Mouse (Mus musculus) CH12.LX (cell line): Measurements from ENCODE around the gene Trim15. TPM values are rescaled to one million over a fixed set of nuclear protein-coding genes. Genes with fewer than 3 reads are reported as not detected.
"Not testable (repeated sequence)": the region's sequence is repeated elsewhere in the genome, so short reads cannot be mapped to it uniquely, and the experiment has no call there.

Source experiments
- DNase-seq: peaks from one replicate; pipeline ENCODE4 v3.0.0-alpha.2; 2013; ENCODE audit errors: extremely low read depth
- H3K27ac ChIP-seq: 2 replicates; pipeline ENCODE4 v1.5.1; 2012; ENCODE audit warnings: low read depth, mild to moderate bottlenecking, control low read depth, moderate library complexity; ENCODE audit not compliant: insufficient read depth
- H3K27me3 ChIP-seq: replicated peaks from 2 replicates; pipeline ENCODE3; 2012; ENCODE audit warnings: inconsistent platforms
- H3K36me3 ChIP-seq, 2 experiments: replicated peaks in 1 of 2; 2 replicates each; pipeline versions ENCODE3 to v1.6.1; 2012; ENCODE audit warnings: inconsistent platforms in 1 of 2, low read length in 1 of 2, mild to moderate bottlenecking in 1 of 2, mixed read lengths in 1 of 2, moderate library complexity in 1 of 2; ENCODE audit not compliant: control insufficient read depth in 1 of 2, insufficient read depth in 1 of 2
- H3K4me1 ChIP-seq, 2 experiments: 2 replicates each; pipeline ENCODE4 v1.6.1; 2012; ENCODE audit warnings: inconsistent platforms in 1 of 2, moderate library complexity in 1 of 2; ENCODE audit not compliant: insufficient read depth in 2 of 2, control insufficient read depth in 1 of 2
- H3K4me2 ChIP-seq: 2 replicates; pipeline ENCODE4 v1.6.1; 2012; ENCODE audit warnings: low read depth, mild to moderate bottlenecking, control low read depth; ENCODE audit not compliant: poor library complexity, insufficient read depth, severe bottlenecking
- H3K4me3 ChIP-seq, 3 experiments: fragments of 150-350 bp in 1 of 3; sonication (generic) in 1 of 3; replicated peaks in 1 of 3; 2 replicates each; pipeline versions ENCODE3 to v1.5.1; 2011 to 2012; ENCODE audit warnings: low read depth in 2 of 3, low read length in 2 of 3, mild to moderate bottlenecking in 2 of 3, moderate library complexity in 2 of 3, control low read depth in 1 of 3, improper control_type of control experiment in 1 of 3, inconsistent platforms in 1 of 3, mixed read lengths in 1 of 3; ENCODE audit not compliant: poor library complexity in 1 of 3
- H3K79me2 ChIP-seq: replicated peaks from 2 replicates; pipeline ENCODE4 v1.6.1; 2012; ENCODE audit warnings: mild to moderate bottlenecking, moderate library complexity; ENCODE audit not compliant: control insufficient read depth, poor library complexity, insufficient read depth, severe bottlenecking; ENCODE audit errors: extremely low read depth
- H3K9ac ChIP-seq: 2 replicates; pipeline ENCODE4 v1.6.1; 2012; ENCODE audit warnings: low read depth, mild to moderate bottlenecking, control low read depth, moderate library complexity; ENCODE audit not compliant: insufficient read depth
- H3K9me3 ChIP-seq: replicated peaks from 2 replicates; pipeline ENCODE3; 2012; ENCODE audit warnings: low read length, inconsistent platforms, mixed read lengths
- CHD1 ChIP-seq: IDR thresholded peaks from 2 replicates; pipeline ENCODE4 v1.6.1; 2012; ENCODE audit warnings: low read depth, low read length, improper control_type of control experiment, inconsistent platforms
- CTCF ChIP-seq, 2 experiments: IDR thresholded peaks in 1 of 2; conservative IDR thresholded peaks in 1 of 2; 2 replicates each; pipeline ENCODE4 v1.5.1; 2011 to 2012; ENCODE audit warnings: low read depth in 2 of 2, low read length in 2 of 2, improper control_type of control experiment in 1 of 2, inconsistent platforms in 1 of 2, mild to moderate bottlenecking in 1 of 2, moderate library complexity in 1 of 2
- ETS1 ChIP-seq: conservative IDR thresholded peaks from 2 replicates; pipeline ENCODE4 v1.6.1; 2012; ENCODE audit warnings: low read depth, mild to moderate bottlenecking, inconsistent platforms, low read length, improper control_type of control experiment, moderate library complexity
- GABPA ChIP-seq: IDR thresholded peaks from 2 replicates; pipeline ENCODE4 v1.6.1; 2012; ENCODE audit warnings: low read depth, low read length, improper control_type of control experiment, inconsistent platforms; ENCODE audit not compliant: insufficient replicate concordance
- HCFC1 ChIP-seq: IDR thresholded peaks from 2 replicates; pipeline ENCODE4 v1.6.1; 2012; ENCODE audit warnings: low read depth, mild to moderate bottlenecking, inconsistent platforms, low read length, improper control_type of control experiment
- JUN ChIP-seq: IDR thresholded peaks from 2 replicates; pipeline ENCODE4 v1.6.1; 2011; ENCODE audit warnings: low read depth, mild to moderate bottlenecking, low read length, improper control_type of control experiment, moderate library complexity; ENCODE audit not compliant: insufficient read depth
- KAT2A ChIP-seq: IDR thresholded peaks from 2 replicates; pipeline ENCODE4 v1.6.1; 2012; ENCODE audit warnings: low read length, improper control_type of control experiment, inconsistent platforms; ENCODE audit not compliant: insufficient replicate concordance
- MAFK ChIP-seq: IDR thresholded peaks from 2 replicates; pipeline ENCODE4 v1.6.1; 2011; ENCODE audit warnings: low read length, improper control_type of control experiment; ENCODE audit not compliant: insufficient replicate concordance
- NRF1 ChIP-seq: IDR thresholded peaks from 2 replicates; pipeline ENCODE4 v1.6.1; 2014; ENCODE audit warnings: low read depth, mild to moderate bottlenecking, inconsistent platforms, low read length, improper control_type of control experiment, moderate library complexity
- POLR2A ChIP-seq: IDR thresholded peaks from 2 replicates; pipeline ENCODE4 v1.6.1; 2011; ENCODE audit warnings: low read depth, mild to moderate bottlenecking, improper control_type of control experiment, low read length
- POLR2AphosphoS2 ChIP-seq: IDR thresholded peaks from 2 replicates; pipeline ENCODE4 v1.6.1; 2011; ENCODE audit warnings: low read depth, low read length, improper control_type of control experiment
- SIN3A ChIP-seq: IDR thresholded peaks from 2 replicates; pipeline ENCODE4 v1.6.1; 2012; ENCODE audit warnings: low read length, improper control_type of control experiment, inconsistent platforms
- SMC3 ChIP-seq: IDR thresholded peaks from 2 replicates; pipeline ENCODE4 v1.6.1; 2011; ENCODE audit warnings: low read depth, low read length, improper control_type of control experiment
- TBP ChIP-seq: conservative IDR thresholded peaks from 2 replicates; pipeline ENCODE4 v1.6.1; 2011; ENCODE audit warnings: low read depth, low read length, improper control_type of control experiment
- TCF12 ChIP-seq: IDR thresholded peaks from 2 replicates; pipeline ENCODE4 v1.6.1; 2014; ENCODE audit warnings: low read depth, mild to moderate bottlenecking, inconsistent platforms, low read length, improper control_type of control experiment
- USF2 ChIP-seq: conservative IDR thresholded peaks from 2 replicates; pipeline ENCODE4 v1.6.1; 2011; ENCODE audit warnings: low read depth, low read length, improper control_type of control experiment
- ZC3H11A ChIP-seq: IDR thresholded peaks from 2 replicates; pipeline ENCODE4 v1.6.1; 2012; ENCODE audit warnings: low read depth, mild to moderate bottlenecking, inconsistent platforms, low read length, improper control_type of control experiment
- ZKSCAN1 ChIP-seq: IDR thresholded peaks from 2 replicates; pipeline ENCODE4 v1.6.1; 2012; ENCODE audit warnings: low read depth, inconsistent platforms, low read length, improper control_type of control experiment, borderline replicate concordance
- ZNF384 ChIP-seq: IDR thresholded peaks from 2 replicates; pipeline ENCODE4 v1.6.1; 2012; ENCODE audit warnings: low read depth, low read length, improper control_type of control experiment, inconsistent platforms
- dilution Hi-C: fragments of 300-500 bp; cut with MboI; formaldehyde crosslinking; loops from 2 replicates; pipeline ENCODE4 v1.14.3; 2020; ENCODE audit warnings: low sequenced_read_pairs; ENCODE audit not compliant: extremely low pct_unique_long_range_greater_than_20kb, extremely low pct_ligation_motif_present
- in situ Hi-C: fragments of 300-500 bp; cut with MboI; formaldehyde crosslinking; loops from 3 replicates; pipeline ENCODE4 v1.14.3; 2019; ENCODE audit warnings: low sequenced_read_pairs, low pct_ligation_motif_present, low pct_unique_long_range_greater_than_20kb, mixed read lengths
- polyA plus RNA-seq: library from polyadenylated mRNA; unstranded; fragments of >175 nt; gene quantifications from 2 replicates; pipeline ENCODE4 v1.2.1, GENCODE M21; 2012; ENCODE audit warnings: low read depth; ENCODE audit not compliant: insufficient read length
- total RNA-seq, 2 experiments: library from RNA; depleted of rRNA; stranded (reverse); fragments of 300-350 nt in 1 of 2; fragments of >200 nt in 1 of 2; gene quantifications; 2 replicates each; pipeline ENCODE4 v1.2.3; 2012 to 2014

Trim15 gene
- total and polyA plus RNA-seq, 3 experiments: not detected

DNA sequence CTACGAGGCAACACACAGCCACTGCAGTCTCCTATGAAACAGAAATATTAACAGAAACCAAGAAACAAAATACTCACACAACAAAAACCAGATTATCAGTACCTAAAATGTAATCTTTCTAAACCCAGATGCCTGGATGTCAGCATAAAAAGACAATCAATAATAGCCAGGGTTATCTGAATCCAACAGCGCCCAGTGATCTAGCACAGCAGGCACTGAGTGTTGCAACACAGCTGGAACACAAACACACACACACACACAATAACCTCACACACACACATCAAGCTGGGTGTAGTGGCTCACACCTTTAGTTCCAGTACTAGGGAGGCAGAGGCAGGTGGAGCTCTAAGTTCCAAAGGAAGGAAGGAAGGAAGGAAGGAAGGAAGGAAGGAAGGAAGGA lies 38.5 kb downstream of the Trim15 start:
- no peaks in the 10 kb centered on the region for H3K79me2 ChIP-seq
- no peak overlapping the region for H3K4me3 ChIP-seq
- in situ Hi-C loops (no loop called here), dilution Hi-C loops (no loop called here)
- no peaks in the 10 kb centered on the region for H3K36me3 ChIP-seq
- H3K27me3 ChIP-seq: peaks cover 19% of the 10 kb centered on the region
- no peak overlapping the region for H3K4me2 ChIP-seq
- TF ChIP-seq NRF1 (no peak), JUN (no peak), TBP (no peak), CHD1 (no peak), HCFC1 (no peak), ZNF384 (no peak), SIN3A (no peak), SMC3 (no peak), MAFK (no peak), ZC3H11A (no peak), POLR2A (no peak), ETS1 (no peak), KAT2A (no peak), GABPA (no peak), USF2 (no peak), TCF12 (no peak), ZKSCAN1 (no peak), POLR2AphosphoS2 (no peak)
- no peak overlapping the region for H3K27ac ChIP-seq
- H3K9ac ChIP-seq: no peak overlapping the region
- H3K4me1 ChIP-seq: no peaks in the 10 kb centered on the region
- no peaks in the 10 kb centered on the region for H3K9me3 ChIP-seq
- DNase-seq: no peak

DNA sequence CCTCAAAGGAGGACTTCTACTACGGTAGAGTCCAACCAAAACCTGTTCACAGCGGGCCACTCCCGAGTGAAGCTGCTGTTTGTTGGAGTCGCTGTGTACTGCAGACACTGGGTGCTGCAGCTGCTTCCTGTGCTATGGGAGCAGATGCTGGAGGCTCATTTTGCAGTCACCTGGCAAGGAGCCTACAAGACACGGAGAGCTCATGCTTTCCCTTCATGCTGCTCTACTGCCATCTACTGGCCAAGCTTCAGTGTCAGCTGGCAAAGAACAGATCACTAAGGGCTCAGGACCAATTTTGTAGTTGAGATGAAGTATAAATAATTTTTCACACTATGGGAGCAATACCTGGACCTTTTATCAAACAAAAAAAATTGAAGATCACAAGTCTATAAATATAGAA lies 41.0 kb downstream of the Trim15 start:
- H3K27ac ChIP-seq, H3K4me3 ChIP-seq, H3K4me1 ChIP-seq, dilution Hi-C loops, H3K4me2 ChIP-seq, H3K79me2 ChIP-seq, H3K9ac ChIP-seq, H3K9me3 ChIP-seq, H3K36me3 ChIP-seq, in situ Hi-C loops: not testable (repeated sequence)
- peak; percentile 36 for DNase-seq
- peak; percentile 3 to 28; a peak in 2 of 4 replicates for TF ChIP-seq CTCF (conservative IDR thresholded peaks at IDR 0.05 in 1 of 2, IDR thresholded peaks at IDR 0.05 in 1 of 2; ENCODE audit: low read depth in 2 of 2, low read length in 2 of 2)
- H3K27me3 ChIP-seq: peaks cover 14% of the 10 kb centered on the region
